Mouse (Mus musculus): ENCODE data around the gene Ubtf. TPM values are rescaled to one million over a fixed set of nuclear protein-coding genes. Genes with fewer than 3 reads are reported as not detected.

The Ubtf gene
- polyA plus RNA-seq, 1 experiment from 2014 or later: 98.8 TPM

DNA sequence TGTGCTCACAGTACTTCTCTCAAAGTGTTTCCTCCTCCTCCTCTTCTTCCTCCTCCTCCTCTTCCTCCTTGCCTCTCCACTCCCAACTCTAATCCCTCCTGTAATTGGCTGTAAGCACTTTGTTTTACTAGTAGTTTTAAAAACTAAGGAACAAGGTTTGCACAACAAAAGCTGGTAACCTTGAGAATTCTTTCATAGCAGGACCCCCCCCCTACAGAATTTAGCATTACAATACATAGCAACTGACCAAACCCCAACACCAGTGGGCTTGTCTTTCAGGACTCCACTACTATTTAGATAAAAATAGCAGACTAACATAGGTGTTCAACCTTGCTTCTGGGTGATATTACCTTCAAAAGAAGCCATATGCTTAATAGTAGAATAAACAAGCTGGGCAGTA lies 10.0 kb upstream of the Ubtf start:
- no peak for ATAC-seq

DNA sequence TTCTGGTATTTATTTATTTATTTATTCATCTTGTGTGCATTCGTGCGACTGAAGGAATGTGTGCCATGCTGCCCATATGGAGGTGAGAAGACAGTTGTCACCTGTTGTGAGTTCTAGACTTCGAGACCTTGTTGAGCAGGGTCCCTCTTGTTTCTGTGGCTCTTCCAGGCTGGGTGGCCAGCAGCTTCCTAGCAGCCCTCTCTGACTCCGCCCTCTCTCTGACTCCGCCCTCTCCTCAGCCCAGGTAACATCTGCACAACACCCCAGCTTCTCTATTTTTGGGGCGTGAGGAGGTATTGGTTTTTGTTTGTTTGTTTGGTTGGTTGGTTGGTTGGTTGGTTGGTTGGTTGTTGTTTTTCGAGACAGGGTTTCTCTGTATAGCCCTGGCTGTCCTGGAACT lies 8.3 kb upstream of the Ubtf start:
- whole genome bisulfite sequencing (ENCODE audit: insufficient replicate concordance): 61% methylated on average over 7 of the region's 7 CpGs
- H3K9ac ChIP-seq: no peak overlapping the region
- no peaks in the 10 kb centered on the region for H3K36me3 ChIP-seq
- H3K27ac ChIP-seq: no peak overlapping the region
- H3K4me3 ChIP-seq: no peak overlapping the region
- H3K9me3 ChIP-seq (replicated peaks): no peaks in the 10 kb centered on the region
- no peaks in the 10 kb centered on the region for H3K4me1 ChIP-seq
- no peak overlapping the region for H3K4me2 ChIP-seq
- ATAC-seq: no peak
- H3K27me3 ChIP-seq (replicated peaks): peaks cover 55% of the 10 kb centered on the region

More for the DNA sequence above, 10.0 kb upstream of the Ubtf start:
- no peaks in the 10 kb centered on the region for H3K4me1 ChIP-seq
- H3K27ac ChIP-seq: no peak overlapping the region
- peaks cover 41% of the 10 kb centered on the region for H3K27me3 ChIP-seq (replicated peaks)
- no peak overlapping the region for H3K4me3 ChIP-seq
- no peaks in the 10 kb centered on the region for H3K36me3 ChIP-seq
- no peaks in the 10 kb centered on the region for H3K9me3 ChIP-seq (replicated peaks)
- no peak overlapping the region for H3K9ac ChIP-seq
- no peak overlapping the region for H3K4me2 ChIP-seq

DNA sequence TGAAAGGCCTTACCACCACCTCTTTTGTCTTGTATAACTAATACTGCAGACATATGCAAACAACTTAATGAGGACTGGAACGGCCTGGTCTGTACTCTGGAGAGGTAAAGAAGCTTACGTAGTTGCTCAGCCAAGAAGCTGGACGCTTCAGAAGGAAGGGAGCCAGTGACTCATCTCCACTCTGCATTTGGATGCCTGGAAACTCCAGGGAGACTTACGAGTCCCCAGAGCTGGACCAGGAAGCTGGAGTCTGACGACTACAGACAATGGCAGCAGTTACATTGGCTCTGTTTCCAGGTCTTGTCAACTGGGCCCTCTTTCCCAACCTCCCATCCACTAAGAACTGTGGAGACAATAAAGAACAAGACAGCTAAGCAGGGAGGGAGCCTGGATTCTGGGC lies 7.7 kb upstream of the Ubtf start:
- Histone ChIP-seq H3K27ac (no peak overlapping the region), H3K9me3 (replicated peaks) (no peaks in the 10 kb centered on the region), H3K4me1 (no peaks in the 10 kb centered on the region), H3K36me3 (no peaks in the 10 kb centered on the region), H3K4me2 (no peak overlapping the region), H3K9ac (no peak overlapping the region), H3K27me3 (replicated peaks) (peaks cover 58% of the 10 kb centered on the region), H3K4me3 (no peak overlapping the region)
- no peak for ATAC-seq
- WGBS (ENCODE audit: insufficient replicate concordance): 51% methylated on average over 5 of the region's 5 CpGs

DNA sequence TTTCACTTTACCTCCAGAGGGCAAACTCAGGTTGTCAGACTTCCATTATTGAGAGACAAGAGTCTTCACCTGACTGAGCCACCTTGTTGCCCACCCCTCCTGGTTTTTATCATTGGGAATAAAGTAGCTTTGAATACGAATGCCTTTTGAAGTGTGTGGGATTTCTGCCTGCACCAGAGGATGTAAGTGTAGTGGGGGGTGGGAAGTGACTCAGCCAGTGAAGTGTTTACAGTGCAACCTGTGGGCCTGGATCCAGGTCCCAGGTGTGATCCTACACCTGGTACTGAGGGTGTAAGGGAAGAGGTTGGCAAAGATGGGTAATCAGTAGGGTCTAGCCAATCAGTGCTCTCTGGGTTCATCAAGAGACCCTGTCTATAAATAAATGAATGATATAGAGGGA lies 4.0 kb upstream of the Ubtf start:
- Histone ChIP-seq H3K9me3 (replicated peaks) (no peaks in the 10 kb centered on the region), H3K27me3 (replicated peaks) (peaks cover 67% of the 10 kb centered on the region), H3K9ac (no peak overlapping the region), H3K36me3 (no peaks in the 10 kb centered on the region), H3K4me2 (no peak overlapping the region), H3K27ac (no peak overlapping the region), H3K4me1 (peaks cover 17% of the 10 kb centered on the region), H3K4me3 (no peak overlapping the region)
- no peak for ATAC-seq
- 81% methylated on average over 1 of the region's 1 CpGs for WGBS (ENCODE audit: insufficient replicate concordance)

DNA sequence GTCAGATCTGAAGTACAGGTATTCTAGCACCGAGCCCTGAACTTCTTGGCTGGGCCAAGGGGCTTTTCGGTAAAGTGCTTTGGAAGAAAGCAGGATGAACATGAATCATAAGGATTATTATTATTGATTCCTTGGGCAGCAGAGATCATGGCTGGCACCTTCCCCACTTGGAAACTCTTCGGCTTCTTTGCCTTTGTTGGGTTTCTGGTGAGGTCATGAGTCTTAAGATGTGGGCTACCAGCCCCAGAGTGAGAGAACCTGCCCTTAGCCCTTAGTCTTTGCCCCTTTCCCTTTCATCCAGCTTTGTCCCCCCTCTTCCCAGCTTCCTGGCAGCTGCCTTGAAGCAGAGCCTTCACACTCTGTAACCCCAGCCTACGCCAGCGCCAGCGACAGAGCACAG lies 2.4 kb upstream of the Ubtf start:
- no peak for ATAC-seq
- H3K27me3 ChIP-seq (replicated peaks): peaks cover 51% of the 10 kb centered on the region
- H3K9me3 ChIP-seq (replicated peaks): no peaks in the 10 kb centered on the region
- H3K4me1 ChIP-seq: peaks cover 17% of the 10 kb centered on the region
- no peak overlapping the region for H3K9ac ChIP-seq
- no peak overlapping the region for H3K27ac ChIP-seq
- no peak overlapping the region for H3K4me2 ChIP-seq
- no peaks in the 10 kb centered on the region for H3K36me3 ChIP-seq
- 72% methylated on average over 6 of the region's 6 CpGs for WGBS (ENCODE audit: insufficient replicate concordance)
- no peak overlapping the region for H3K4me3 ChIP-seq

DNA sequence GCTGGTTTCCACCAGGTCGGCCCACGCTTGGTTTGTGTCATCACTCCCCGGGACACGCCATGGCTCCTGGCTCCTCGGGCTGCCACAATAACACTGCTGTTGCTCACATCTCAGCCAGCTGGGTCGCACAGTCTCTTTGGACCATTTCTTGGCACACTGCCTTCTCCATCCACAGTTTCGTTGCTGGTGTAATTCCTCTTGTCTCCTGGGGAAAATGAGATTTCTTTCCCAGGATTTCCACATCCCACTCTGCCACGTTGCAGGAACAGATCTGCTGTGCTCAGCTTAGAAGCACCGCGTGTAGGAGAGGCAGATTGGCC lies 1.1 kb upstream of the Ubtf start:
- Histone ChIP-seq H3K9ac (peak overlapping the region; percentile 100), H3K4me1 (peaks cover 24% of the 10 kb centered on the region), H3K4me3 (peak overlapping the region; percentile 100), H3K27me3 (replicated peaks) (peaks cover 40% of the 10 kb centered on the region), H3K27ac (peak overlapping the region; percentile 99), H3K36me3 (peaks cover 2% of the 10 kb centered on the region; the same call in 1 of the 2 replicates), H3K4me2 (peak overlapping the region; percentile 96), H3K9me3 (replicated peaks) (no peaks in the 10 kb centered on the region)
- WGBS (ENCODE audit: insufficient replicate concordance): 34% methylated on average over 10 of the region's 10 CpGs
- ATAC-seq: no peak

DNA sequence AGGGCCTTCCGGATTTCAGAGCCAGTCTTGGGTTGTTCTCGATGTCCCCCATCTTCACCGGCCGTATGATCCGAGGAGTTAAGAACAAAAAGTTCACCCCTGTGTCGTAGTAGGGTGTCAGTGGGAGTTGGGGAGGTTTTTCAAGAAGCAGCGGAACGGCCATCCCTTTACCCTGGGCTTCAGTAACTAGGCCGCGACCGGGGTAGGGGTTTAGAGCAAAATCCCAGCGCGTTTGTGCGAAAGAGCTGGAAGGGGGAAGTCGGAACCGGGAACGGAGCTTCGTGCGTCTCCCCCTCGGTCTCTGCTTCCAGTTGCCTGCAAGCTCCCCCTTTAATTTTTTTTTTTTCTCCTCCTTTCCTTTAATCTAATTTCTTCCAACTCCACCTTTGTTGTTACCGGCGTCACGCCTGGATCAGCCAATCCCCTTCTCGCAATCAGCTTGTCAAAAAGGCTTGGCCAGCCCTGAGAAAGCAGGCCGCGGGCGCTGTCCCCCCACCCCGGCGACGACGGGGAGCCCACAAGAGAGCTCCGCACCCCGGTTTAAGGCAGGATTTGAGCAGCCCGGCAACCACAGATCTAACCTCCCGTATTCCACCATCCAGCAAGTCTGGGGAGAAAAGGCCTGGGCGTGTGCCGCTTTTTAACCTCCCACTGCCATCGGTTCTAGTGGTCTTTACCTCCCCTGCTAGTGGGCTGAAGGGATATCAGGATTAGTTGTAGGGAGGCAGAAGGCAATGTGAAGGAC lies 571 bp upstream of the Ubtf start:
- H3K27me3 ChIP-seq (replicated peaks): peaks cover 40% of the 10 kb centered on the region
- H3K4me3 ChIP-seq: peak overlapping the region; percentile 100
- peak overlapping the region; percentile 100 for H3K9ac ChIP-seq
- ATAC-seq: peak; percentile 17; the same call in 1 of the 2 replicates
- WGBS (ENCODE audit: insufficient replicate concordance): 1% methylated on average over 38 of the region's 38 CpGs
- peaks cover 7% of the 10 kb centered on the region for H3K36me3 ChIP-seq
- H3K27ac ChIP-seq: peak overlapping the region; percentile 99
- no peaks in the 10 kb centered on the region for H3K9me3 ChIP-seq (replicated peaks)
- H3K4me2 ChIP-seq: peak overlapping the region; percentile 96
- peaks cover 29% of the 10 kb centered on the region for H3K4me1 ChIP-seq

DNA sequence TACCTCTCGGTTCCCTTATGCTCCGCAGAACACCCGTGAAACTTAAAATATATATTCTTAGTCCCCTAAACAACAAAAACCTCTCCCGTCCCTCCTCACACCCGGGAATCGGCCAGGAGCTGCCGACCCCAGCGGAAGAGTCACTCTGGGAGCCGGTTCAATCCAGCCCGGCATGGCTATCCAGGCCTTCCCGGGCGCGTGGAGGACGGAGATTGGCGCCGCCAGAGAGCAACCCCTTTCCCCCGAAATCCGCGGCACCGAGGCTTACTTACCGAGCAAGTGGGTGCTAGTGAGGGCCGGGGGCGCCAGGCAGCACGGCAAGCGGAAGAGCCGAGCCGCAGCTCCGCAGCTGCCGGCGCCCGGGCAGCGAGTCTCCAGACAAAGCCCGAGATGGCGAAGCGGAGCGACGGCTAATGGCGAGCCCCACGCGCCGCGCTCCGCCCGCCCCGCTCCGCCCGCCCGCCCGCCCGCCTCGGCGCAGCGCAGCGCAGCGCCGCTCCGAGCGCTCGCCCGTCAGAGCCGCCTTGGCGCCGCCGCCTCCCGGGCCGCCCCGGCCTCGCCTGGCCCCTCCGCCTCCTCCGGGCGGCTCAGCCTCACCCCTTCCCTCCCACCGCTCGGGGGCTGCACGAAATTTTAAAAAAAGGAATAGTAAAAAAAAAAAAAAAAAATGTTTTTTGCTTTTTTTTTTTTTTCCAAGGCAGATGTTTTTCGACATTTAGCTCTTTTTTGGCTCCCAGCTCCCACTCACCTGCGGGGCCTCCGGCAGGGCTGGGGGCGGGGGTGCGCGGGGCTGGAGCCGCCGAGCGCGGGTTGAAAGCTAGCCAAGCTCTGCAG lies 749 bp downstream of the Ubtf start:
- Histone ChIP-seq H3K36me3 (peaks cover 20% of the 10 kb centered on the region), H3K9me3 (replicated peaks) (no peaks in the 10 kb centered on the region), H3K4me2 (peak overlapping the region; percentile 96), H3K27me3 (replicated peaks) (peaks cover 30% of the 10 kb centered on the region), H3K27ac (peak overlapping the region; percentile 99), H3K4me3 (peak overlapping the region; percentile 100), H3K9ac (peak overlapping the region; percentile 100), H3K4me1 (peaks cover 42% of the 10 kb centered on the region)
- WGBS (ENCODE audit: insufficient replicate concordance): under 1% methylated on average over 77 of the region's 84 CpGs
- ATAC-seq: peak; percentile 47

DNA sequence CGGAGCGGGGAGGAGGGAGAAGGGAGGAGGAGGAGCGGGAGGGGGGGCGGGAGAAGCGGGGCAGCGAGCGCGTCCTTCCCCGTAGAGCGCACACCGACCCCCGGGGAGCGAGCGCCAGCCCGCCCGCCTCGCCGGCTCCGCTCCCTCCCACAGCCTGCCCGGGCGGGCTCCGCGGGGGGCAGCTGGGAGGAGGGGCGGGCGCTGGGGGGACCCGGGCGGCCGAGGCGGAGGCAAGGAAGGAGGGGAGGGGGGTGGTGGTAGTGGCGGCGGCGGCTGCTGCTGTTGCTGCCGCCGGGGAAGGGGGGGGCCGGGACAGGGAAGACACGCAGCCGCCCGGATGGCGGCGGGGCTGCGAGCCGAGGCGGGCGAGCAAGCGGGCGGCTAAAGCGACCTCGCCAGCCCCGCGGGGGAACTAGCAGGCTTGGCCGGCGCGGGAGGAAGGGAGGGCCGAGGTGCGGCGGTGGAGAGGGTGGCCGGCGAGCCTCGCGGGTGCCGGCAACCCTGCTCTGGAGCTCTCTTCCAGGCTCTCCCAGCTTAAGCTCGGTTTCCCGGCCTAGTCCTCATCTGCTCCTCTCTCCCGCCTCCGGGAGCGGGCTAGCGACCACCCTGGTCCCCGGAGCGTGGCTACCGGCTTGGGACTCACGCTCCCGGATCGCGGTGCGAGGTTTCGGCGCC lies 1.5 kb downstream of the Ubtf start:
- peak overlapping the region; percentile 100 for H3K4me3 ChIP-seq
- peak overlapping the region; percentile 100 for H3K9ac ChIP-seq
- H3K36me3 ChIP-seq: peaks cover 28% of the 10 kb centered on the region
- H3K9me3 ChIP-seq (replicated peaks): no peaks in the 10 kb centered on the region
- H3K4me2 ChIP-seq: peak overlapping the region; percentile 96
- H3K27me3 ChIP-seq (replicated peaks): peaks cover 23% of the 10 kb centered on the region
- 2% methylated on average over 30 of the region's 77 CpGs for WGBS (ENCODE audit: insufficient replicate concordance)
- H3K27ac ChIP-seq: peak overlapping the region; percentile 99
- H3K4me1 ChIP-seq: peaks cover 49% of the 10 kb centered on the region
- peak; percentile 58 for ATAC-seq

DNA sequence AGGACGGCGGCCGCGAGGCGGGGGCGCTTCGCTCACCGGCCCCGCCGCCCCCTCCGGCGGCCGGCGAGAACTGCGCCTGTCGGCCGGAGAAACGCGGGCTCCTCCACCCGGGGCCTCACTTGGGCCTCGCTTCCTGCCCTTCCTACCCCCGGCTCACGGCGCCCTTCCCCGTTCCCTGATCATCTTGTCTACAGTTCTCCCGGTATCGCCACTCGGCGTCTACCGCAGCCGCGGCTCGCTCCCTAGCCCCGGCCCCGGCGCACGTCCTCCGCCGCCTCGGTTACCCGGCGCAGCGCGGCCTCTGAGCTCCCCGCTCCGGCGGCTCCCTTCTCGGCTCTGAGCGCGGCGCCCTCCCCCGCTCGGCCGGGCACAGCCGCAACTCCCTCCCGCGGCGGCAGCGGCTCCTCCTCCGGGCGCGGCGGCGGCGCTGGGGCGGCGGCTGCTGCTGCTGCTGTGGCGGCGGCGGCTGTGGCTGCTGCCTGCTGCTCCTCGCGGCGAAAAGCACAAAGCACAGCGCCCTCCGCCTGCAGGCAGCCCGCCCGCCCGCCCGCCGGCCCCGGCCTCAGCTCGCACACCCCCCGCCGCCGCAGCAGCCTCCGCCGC lies 2.1 kb downstream of the Ubtf start:
- H3K4me1 ChIP-seq: peaks cover 56% of the 10 kb centered on the region
- peak overlapping the region; percentile 100 for H3K4me3 ChIP-seq
- H3K27me3 ChIP-seq (replicated peaks): peaks cover 18% of the 10 kb centered on the region
- peak overlapping the region; percentile 99 for H3K27ac ChIP-seq
- peaks cover 34% of the 10 kb centered on the region for H3K36me3 ChIP-seq
- peak; percentile 19 for ATAC-seq
- H3K4me2 ChIP-seq: peak overlapping the region; percentile 96
- under 1% methylated on average over 62 of the region's 87 CpGs for WGBS (ENCODE audit: insufficient replicate concordance)
- peak overlapping the region; percentile 100 for H3K9ac ChIP-seq
- no peaks in the 10 kb centered on the region for H3K9me3 ChIP-seq (replicated peaks)

DNA sequence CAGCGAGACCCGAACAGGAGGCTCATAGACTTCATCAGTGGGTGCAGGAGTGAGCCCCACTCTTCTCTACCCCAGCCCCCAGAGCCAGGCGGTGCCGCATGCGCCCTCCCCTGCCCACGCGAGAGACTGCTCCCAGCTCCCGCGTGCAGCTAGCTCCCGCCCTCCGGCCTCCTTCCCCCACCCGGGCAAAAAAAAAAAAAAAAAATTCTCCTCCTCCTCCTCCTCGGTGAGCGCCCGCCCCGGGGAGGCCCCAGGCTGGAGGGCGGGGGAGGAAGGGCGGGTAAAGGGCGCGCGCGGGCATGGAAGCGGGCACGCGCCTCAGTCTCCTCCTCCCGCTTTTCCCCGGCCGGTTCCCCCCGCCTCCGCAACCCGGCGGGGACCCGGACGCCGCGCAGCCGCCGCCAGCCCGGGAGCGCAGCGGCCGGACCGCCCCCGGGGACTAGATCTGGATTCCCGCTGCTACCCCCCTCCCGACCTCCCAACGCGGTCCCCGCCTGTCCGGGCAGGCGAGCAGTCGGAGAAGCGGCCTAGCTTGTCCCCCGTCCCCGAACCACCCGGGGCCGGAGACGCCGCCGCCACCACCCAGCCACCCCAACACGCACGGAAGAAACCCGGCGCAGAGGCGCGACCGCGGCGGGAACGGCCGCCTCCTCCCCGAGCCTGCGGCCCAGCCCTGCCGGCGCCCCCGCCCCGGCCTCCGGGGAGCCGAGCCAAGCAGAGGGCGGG lies 2.8 kb downstream of the Ubtf start:
- ATAC-seq: peak; percentile 64
- Histone ChIP-seq H3K4me2 (peak overlapping the region; percentile 96), H3K36me3 (peaks cover 41% of the 10 kb centered on the region), H3K9ac (peak overlapping the region; percentile 100), H3K4me3 (peak overlapping the region; percentile 100), H3K27ac (peak overlapping the region; percentile 99), H3K27me3 (replicated peaks) (peaks cover 13% of the 10 kb centered on the region; the same call in 1 of the 2 replicates), H3K9me3 (replicated peaks) (no peaks in the 10 kb centered on the region), H3K4me1 (peaks cover 62% of the 10 kb centered on the region)
- under 1% methylated on average over 66 of the region's 80 CpGs for WGBS (ENCODE audit: insufficient replicate concordance)
